8 mouse cellular contexts compared by ENCODE assay signal in the genomic region with DNA sequence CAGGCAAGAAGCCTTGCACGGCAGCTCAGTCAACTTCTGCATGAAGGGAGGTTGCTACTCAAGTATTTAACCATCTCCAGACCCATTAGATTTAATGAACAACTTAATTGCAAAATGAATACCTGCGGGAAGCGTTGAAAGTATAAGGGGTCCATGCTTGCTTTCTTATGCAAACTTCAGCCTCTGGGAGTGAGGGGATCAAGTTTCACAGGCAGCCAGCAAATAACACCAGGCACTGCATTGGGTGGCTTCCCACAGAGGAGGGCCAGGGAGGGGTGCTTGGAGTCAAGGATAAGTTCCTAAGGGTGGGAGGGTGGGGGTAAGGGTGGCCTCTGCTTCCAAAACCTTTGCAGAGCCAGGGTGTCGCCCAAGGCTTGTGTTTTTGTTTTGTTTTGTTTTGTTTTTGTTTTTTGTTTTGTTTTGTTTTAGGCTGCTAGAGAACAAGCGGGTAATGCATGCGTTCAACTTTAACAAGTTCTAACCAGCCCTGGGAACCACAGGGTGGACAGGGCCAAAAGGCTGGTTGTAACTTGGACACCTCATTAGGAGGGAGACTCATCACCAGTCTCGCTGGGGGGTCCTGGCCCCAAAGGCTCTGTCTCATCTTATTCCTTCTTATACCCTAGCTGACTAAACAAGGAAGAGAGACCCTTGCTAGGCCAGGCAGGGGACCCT. TPM values are rescaled to one million over a fixed set of nuclear protein-coding genes. Genes with fewer than 3 reads are reported as not detected.
DNase-seq lines count a peak whose midpoint lies in the region; ATAC-seq and TF ChIP-seq lines count a peak whose summit lies in the region.

No protein-coding gene starts in this region.

- 24% methylated on average over 7 of the region's 7 CpGs for WGBS in heart, embryonic 10.5 days
- WGBS in midbrain, embryonic 10.5 days = 10% methylated on average over 7 of the region's 7 CpGs
- WGBS in midbrain, postnatal 0 days = 26% methylated on average over 7 of the region's 7 CpGs
- 25% methylated on average over 7 of the region's 7 CpGs for WGBS in hindbrain, embryonic 14.5 days
- WGBS in stomach, embryonic 15.5 days = 29% methylated on average over 7 of the region's 7 CpGs

- H3K9me3 ChIP-seq in heart, embryonic 10.5 days = no peaks in the 10 kb centered on the region
- H3K9me3 ChIP-seq in midbrain, embryonic 10.5 days (replicated peaks) = no peaks in the 10 kb centered on the region
- H3K9me3 ChIP-seq in midbrain, postnatal 0 days (ENCODE audit: low read length) = no peaks in the 10 kb centered on the region
- H3K9me3 ChIP-seq in hindbrain, embryonic 14.5 days (ENCODE audit: control insufficient read depth, low read length) = no peaks in the 10 kb centered on the region
- no peaks in the 10 kb centered on the region for H3K9me3 ChIP-seq in stomach, embryonic 15.5 days

- intact Hi-C loops in left cerebral cortex, postnatal 10 days (cut with DNase I) = no loop called here

- no peak for TF ChIP-seq CTCF in midbrain, postnatal 0 days (IDR thresholded peaks at IDR 0.05)

- H3K27ac ChIP-seq in heart, embryonic 10.5 days = peak overlapping the region; percentile 80
- peak overlapping the region; percentile 89 for H3K27ac ChIP-seq in midbrain, embryonic 10.5 days (replicated peaks)
- H3K27ac ChIP-seq in midbrain, postnatal 0 days (ENCODE audit: low read depth, low read length) = no peak overlapping the region
- H3K27ac ChIP-seq in hindbrain, embryonic 14.5 days = no peak overlapping the region
- H3K27ac ChIP-seq in stomach, embryonic 15.5 days = peak overlapping the region; percentile 26; the same call in 1 of the 2 replicates

- H3K4me3 ChIP-seq in heart, embryonic 10.5 days = peak overlapping the region; percentile 18; the same call in 1 of the 2 replicates
- H3K4me3 ChIP-seq in midbrain, embryonic 10.5 days = peak overlapping the region; percentile 28
- H3K4me3 ChIP-seq in midbrain, postnatal 0 days (ENCODE audit: low read depth, low read length) = no peak overlapping the region
- H3K4me3 ChIP-seq in hindbrain, embryonic 14.5 days (replicated peaks; ENCODE audit: low read length) = no peak overlapping the region
- no peak overlapping the region for H3K4me3 ChIP-seq in stomach, embryonic 15.5 days (replicated peaks)

- DNase-seq in heart, embryonic 10.5 days (ENCODE audit: low spot score) = no peak
- DNase-seq in heart, adult 8-10 months (ENCODE audit: low spot score) = no peak
- DNase-seq in midbrain, embryonic 10.5 days (ENCODE audit: low spot score) = peak; percentile 39
- no peak for DNase-seq in midbrain, postnatal 0 days (ENCODE audit: low spot score)
- no peak for DNase-seq in hindbrain, embryonic 14.5 days (ENCODE audit: low spot score)
- no peak for DNase-seq in left cerebral cortex, postnatal 10 days (ENCODE audit: extremely low spot score in 1 of 2, low spot score in 2 of 2)

- H3K9ac ChIP-seq in midbrain, postnatal 0 days (replicated peaks; ENCODE audit: low read length, poor library complexity, severe bottlenecking) = no peak overlapping the region; the same call in 1 of the 2 replicates
- H3K9ac ChIP-seq in hindbrain, embryonic 14.5 days = 0 out of 2 replicates have a peak overlapping the region, but pooled peaks have one; percentile 6
- H3K9ac ChIP-seq in stomach, embryonic 15.5 days = no peak overlapping the region

- H3K27me3 ChIP-seq in heart, embryonic 10.5 days (ENCODE audit: insufficient read depth, poor library complexity, severe bottlenecking) = no peaks in the 10 kb centered on the region
- H3K27me3 ChIP-seq in midbrain, embryonic 10.5 days (ENCODE audit: low read depth, poor library complexity, severe bottlenecking) = no peaks in the 10 kb centered on the region; the same call in 1 of the 2 replicates
- no peaks in the 10 kb centered on the region for H3K27me3 ChIP-seq in midbrain, postnatal 0 days (ENCODE audit: insufficient read depth, low read length)
- no peaks in the 10 kb centered on the region for H3K27me3 ChIP-seq in hindbrain, embryonic 14.5 days (ENCODE audit: control insufficient read depth, insufficient read depth, low read length)
- H3K27me3 ChIP-seq in stomach, embryonic 15.5 days (replicated peaks) = no peaks in the 10 kb centered on the region

- ATAC-seq in midbrain, postnatal 0 days (ENCODE audit: low FRiP score) = no peak
- ATAC-seq in hindbrain, embryonic 14.5 days (ENCODE audit: low FRiP score) = no peak
- 0 out of 2 replicates have a peak, but pooled peaks have one; percentile 43 for ATAC-seq in stomach, embryonic 15.5 days (ENCODE audit: insufficient read depth, low FRiP score, low read depth)
- no peak for ATAC-seq in megakaryocyte, adult 5-6 weeks (ENCODE audit: poor library complexity, severe bottlenecking)

- no peak overlapping the region for H3K4me2 ChIP-seq in midbrain, postnatal 0 days (ENCODE audit: low read depth, low read length, poor library complexity, severe bottlenecking)
- 0 out of 2 replicates have a peak overlapping the region, but pooled peaks have one; percentile 4 for H3K4me2 ChIP-seq in hindbrain, embryonic 14.5 days (replicated peaks)
- peak overlapping the region; percentile 29 for H3K4me2 ChIP-seq in stomach, embryonic 15.5 days

- no peaks in the 10 kb centered on the region for H3K36me3 ChIP-seq in heart, embryonic 10.5 days
- no peaks in the 10 kb centered on the region for H3K36me3 ChIP-seq in midbrain, embryonic 10.5 days
- H3K36me3 ChIP-seq in midbrain, postnatal 0 days (ENCODE audit: insufficient read depth, low read length) = no peaks in the 10 kb centered on the region
- no peaks in the 10 kb centered on the region for H3K36me3 ChIP-seq in hindbrain, embryonic 14.5 days (replicated peaks; ENCODE audit: control insufficient read depth, insufficient read depth)
- no peaks in the 10 kb centered on the region for H3K36me3 ChIP-seq in stomach, embryonic 15.5 days

- H3K4me1 ChIP-seq in heart, embryonic 10.5 days = peaks cover 52% of the 10 kb centered on the region
- peaks cover 42% of the 10 kb centered on the region for H3K4me1 ChIP-seq in midbrain, embryonic 10.5 days
- 0 out of 2 replicates have a peak, but pooled peaks cover 3% of the 10 kb centered on the region for H3K4me1 ChIP-seq in midbrain, postnatal 0 days (ENCODE audit: insufficient read depth, low read length)
- H3K4me1 ChIP-seq in hindbrain, embryonic 14.5 days (replicated peaks; ENCODE audit: control insufficient read depth, insufficient read depth, low read length) = peaks cover 28% of the 10 kb centered on the region
- peaks cover 18% of the 10 kb centered on the region for H3K4me1 ChIP-seq in stomach, embryonic 15.5 days

RNA-seq across cellular contexts. Expression of gene Rfx8, which starts 20.1 kb away (rescaled TPM):
- 0.73 and 1.4 TPM in 2 replicates for polyA plus RNA-seq in heart, embryonic 10.5 days (2016; fragmentation: Nextera tagmentation; extraction: Ambion mirVana)
- total RNA-seq in heart, adult 8-10 months (2022) = under 1 TPM; 0.16 to 0.23 (median 0.19) TPM
- polyA plus RNA-seq in midbrain, embryonic 10.5 days (2016; fragmentation: Nextera tagmentation; extraction: Ambion mirVana) = 0.20 and 0.39 TPM in 2 replicates
- total RNA-seq in midbrain, postnatal 0 days (2014; rRNA removed) = 0.52 and 0.66 TPM in 2 replicates
- polyA plus RNA-seq in midbrain, postnatal 0 days (2015; fragmentation: Nextera tagmentation; extraction: Ambion mirVana) = 0.28 and 0.39 TPM in 2 replicates
- 0.10 and 0.40 TPM in 2 replicates for polyA plus RNA-seq in hindbrain, embryonic 14.5 days (2014; fragmentation: Nextera tagmentation; extraction: Ambion mirVana)
- polyA plus RNA-seq in stomach, embryonic 15.5 days (2015; fragmentation: Nextera tagmentation; extraction: Ambion mirVana) = 0.08 and 0.22 TPM in 2 replicates
- not detected for total RNA-seq in left cerebral cortex, postnatal 10 days (2021)
- not detected in 2 replicates for total RNA-seq in megakaryocyte, adult 5-6 weeks (2015)
- not detected in 2 replicates for total RNA-seq in megakaryocyte, adult 5-6 weeks (2017)

RNA-seq across cellular contexts. Expression of gene Creg2, which starts 49.5 kb away (rescaled TPM):
- polyA plus RNA-seq in heart, embryonic 10.5 days (2016; fragmentation: Nextera tagmentation; extraction: Ambion mirVana) = 0.04 and 0.06 TPM in 2 replicates
- total RNA-seq in heart, adult 8-10 months (2022) = under 1 TPM in 2 of 4 experiments, not detected in 2; 0.03 to 0.05 TPM
- 0.57 and 0.76 TPM in 2 replicates for polyA plus RNA-seq in midbrain, embryonic 10.5 days (2016; fragmentation: Nextera tagmentation; extraction: Ambion mirVana)
- 24.3 and 25.9 TPM in 2 replicates for total RNA-seq in midbrain, postnatal 0 days (2014; rRNA removed)
- 13.6 and 14.6 TPM in 2 replicates for polyA plus RNA-seq in midbrain, postnatal 0 days (2015; fragmentation: Nextera tagmentation; extraction: Ambion mirVana)
- 6.8 and 7.6 TPM in 2 replicates for polyA plus RNA-seq in hindbrain, embryonic 14.5 days (2014; fragmentation: Nextera tagmentation; extraction: Ambion mirVana)
- polyA plus RNA-seq in stomach, embryonic 15.5 days (2015; fragmentation: Nextera tagmentation; extraction: Ambion mirVana) = 0.19 and 0.45 TPM in 2 replicates
- 10 to 100 TPM; 57.4 to 62.0 TPM for total RNA-seq in left cerebral cortex, postnatal 10 days (2021)
- total RNA-seq in megakaryocyte, adult 5-6 weeks (2015) = not detected in 2 replicates
- total RNA-seq in megakaryocyte, adult 5-6 weeks (2017) = not detected in 2 replicates

Comparison
In these comparisons a context has a peak if more than half of its experiments do, and no peak if none do; other contexts are left out.
1. H3K27ac ChIP-seq: peak in heart, embryonic 10.5 days (single experiment), midbrain, embryonic 10.5 days (single experiment) and stomach, embryonic 15.5 days (single experiment); none in midbrain, postnatal 0 days (single experiment) and hindbrain, embryonic 14.5 days (single experiment).
2. H3K4me3 ChIP-seq: peak in heart, embryonic 10.5 days (single experiment) and midbrain, embryonic 10.5 days (single experiment); none in midbrain, postnatal 0 days (single experiment), hindbrain, embryonic 14.5 days (single experiment) and stomach, embryonic 15.5 days (single experiment).